Mouse (Mus musculus) heart, adult 2 months (tissue): ENCODE data around the gene Ubxn10.

ENCODE experiments used
- CTCF ChIP-seq: fragments of 200-600 bp; IDR thresholded peaks from 2 replicates; pipeline ENCODE4 v1.8.1; 2022; ENCODE audit warnings: antibody characterized with exemption, mild to moderate bottlenecking, moderate library complexity
- EP300 ChIP-seq: fragments of 200-500 bp; IDR thresholded peaks from 2 replicates; pipeline ENCODE4 v1.6.1; 2011; ENCODE audit warnings: low read depth, low read length, control low read depth; ENCODE audit not compliant: insufficient read depth
- POLR2A ChIP-seq: fragments of 200-500 bp; IDR thresholded peaks from 2 replicates; pipeline ENCODE4 v1.6.1; 2011; ENCODE audit warnings: mild to moderate bottlenecking, low read depth, low read length, control low read depth; ENCODE audit not compliant: insufficient read depth

GRCm38 (mm10) chr4:138771970-138772369, 35.0 kb upstream of the Ubxn10 start:
- no peak for TF ChIP-seq POLR2A
- TF ChIP-seq EP300 = no peak
- no peak for TF ChIP-seq CTCF
